Mouse (Mus musculus) induced T-regulatory cell, adult 2 months (primary cell): ENCODE measurements at regions not wholly inside any gene's neighbourhood (a gene's known extent, or its start where the extent isn't known, plus 50 kb on each side); places are given as distances from the start of the nearest gene placed in this dataset.
"Not testable (repeated sequence)": the region's sequence is repeated elsewhere in the genome, so short reads cannot be mapped to it uniquely, and the experiment has no call there.

ENCODE experiments used
- DNase-seq: peaks from one replicate; pipeline ENCODE4 v3.0.0-alpha.2; 2012; ENCODE audit warnings: low read depth

- DNase-seq: no peak
Measured at GRCm38 (mm10) chr17:27281241-27281640, 77.0 kb upstream of the Lemd2 start.

- DNase-seq: not testable (repeated sequence)
Measured at GRCm38 (mm10) chr17:27279491-27280288, 75.4 kb upstream of the Lemd2 start.

GRCm38 (mm10) chr17:27277786-27278185 lies 73.5 kb upstream of the Lemd2 start:
- not testable (repeated sequence) for DNase-seq

GRCm38 (mm10) chr17:27271756-27272155 lies 67.5 kb upstream of the Lemd2 start:
- not testable (repeated sequence) for DNase-seq

GRCm38 (mm10) chr17:27270776-27271175 lies 66.5 kb upstream of the Lemd2 start:
- DNase-seq: not testable (repeated sequence)

- DNase-seq: not testable (repeated sequence)
Measured at GRCm38 (mm10) chr17:27264607-27265006, 60.3 kb upstream of the Lemd2 start.

- DNase-seq: no peak
Measured at GRCm38 (mm10) chr17:27262607-27263006, 58.3 kb upstream of the Lemd2 start.

GRCm38 (mm10) chr17:27261981-27262380 lies 57.7 kb upstream of the Lemd2 start:
- no peak for DNase-seq

GRCm38 (mm10) chr17:27261251-27261650 lies 57.0 kb upstream of the Lemd2 start:
- no peak for DNase-seq

GRCm38 (mm10) chr17:27260116-27260515 lies 55.8 kb upstream of the Lemd2 start:
- no peak for DNase-seq

GRCm38 (mm10) chr17:27257345-27257744 lies 53.1 kb upstream of the Lemd2 start:
- DNase-seq: no peak

- no peak for DNase-seq
Measured at GRCm38 (mm10) chr17:27255804-27256203, 51.5 kb upstream of the Lemd2 start.
